Mouse (Mus musculus): ENCODE measurements around the gene Osgin1. TPM values are rescaled to one million over a fixed set of nuclear protein-coding genes. Genes with fewer than 3 reads are reported as not detected.

Osgin1 gene
- total RNA-seq, 2 experiments from 2014 or later, result 0.45 to 0.72 TPM

Other genes starting within 250 kb of the Osgin1 start
- gene Hsbp1, start 89.6 kb upstream of the Osgin1 start, total RNA-seq (2021), result 100 to 1,000 TPM; 325 TPM
- gene Mlycd, start 39.2 kb upstream of the Osgin1 start, total RNA-seq (2021), result 10 to 100 TPM; 27.1 to 28.1 TPM
- 10 to 100 TPM; 72.8 to 99.1 TPM for gene Necab2, start 12.6 kb downstream of the Osgin1 start, total RNA-seq (2021)
- gene Slc38a8, start 67.6 kb downstream of the Osgin1 start, total RNA-seq (2021), result under 1 TPM; 0.26 to 0.93 TPM
- gene Mbtps1, start 124.6 kb downstream of the Osgin1 start, total RNA-seq (2021), result 10 to 100 TPM; 61.9 to 65.5 TPM
- 10 to 100 TPM; 47.2 to 55.7 TPM for gene Hsdl1, start 141.1 kb downstream of the Osgin1 start, total RNA-seq (2021)
- under 1 TPM; 0.19 to 0.21 TPM for gene Dnaaf1, start 141.1 kb downstream of the Osgin1 start, total RNA-seq (2021)
- gene Taf1c, start 171.1 kb downstream of the Osgin1 start, total RNA-seq (2021), result 10 to 100 TPM; 10.7 to 12.3 TPM
- gene Adad2, start 178.6 kb downstream of the Osgin1 start, total RNA-seq (2021), result under 1 TPM; 0.37 to 0.45 TPM
- gene Kcng4, start 201.6 kb downstream of the Osgin1 start, total RNA-seq (2021), result 1 to 10 TPM; 2.1 to 2.9 TPM
- 1 to 10 TPM; 8.3 to 10.0 TPM for gene Wfdc1, start 232.2 kb downstream of the Osgin1 start, total RNA-seq (2021)

All from left cerebral cortex, adult 18-20 months (tissue).